Mouse (Mus musculus) macrophage (primary cell): Measurements from ENCODE around the gene 4930435E12Rik. TPM values are rescaled to one million over a fixed set of nuclear protein-coding genes. Genes with fewer than 3 reads are reported as not detected.

Source experiments
- polyA plus RNA-seq: library from polyadenylated mRNA; stranded (reverse); fragments of 250-400 nt; gene quantifications from 3 replicates; pipeline ENCODE4 v1.2.4, GENCODE M21; 2018; ENCODE audit warnings: inconsistent platforms

The 4930435E12Rik gene
- polyA plus RNA-seq, 1 experiment from 2014 or later = not detected

Other genes starting within 250 kb of the 4930435E12Rik start
- 36.3 to 40.3 TPM (median 37.2 TPM) in 3 replicates for gene Arhgap31, start 115.5 kb downstream of the 4930435E12Rik start, polyA plus RNA-seq
- 6.9 to 13.1 TPM (median 9.1 TPM) in 3 replicates for gene B4galt4, start 86.5 kb downstream of the 4930435E12Rik start, polyA plus RNA-seq
- gene Upk1b, start 28.4 kb downstream of the 4930435E12Rik start, polyA plus RNA-seq = not detected in 3 replicates
- gene Igsf11, start 63.9 kb upstream of the 4930435E12Rik start, polyA plus RNA-seq = 0.27 to 0.57 TPM (median 0.49 TPM) in 3 replicates